Mouse (Mus musculus): ENCODE measurements at regions not wholly inside any gene's neighbourhood (a gene's known extent, or its start where the extent isn't known, plus 50 kb on each side); places are given as distances from the start of the nearest gene placed in this dataset.

DNA sequence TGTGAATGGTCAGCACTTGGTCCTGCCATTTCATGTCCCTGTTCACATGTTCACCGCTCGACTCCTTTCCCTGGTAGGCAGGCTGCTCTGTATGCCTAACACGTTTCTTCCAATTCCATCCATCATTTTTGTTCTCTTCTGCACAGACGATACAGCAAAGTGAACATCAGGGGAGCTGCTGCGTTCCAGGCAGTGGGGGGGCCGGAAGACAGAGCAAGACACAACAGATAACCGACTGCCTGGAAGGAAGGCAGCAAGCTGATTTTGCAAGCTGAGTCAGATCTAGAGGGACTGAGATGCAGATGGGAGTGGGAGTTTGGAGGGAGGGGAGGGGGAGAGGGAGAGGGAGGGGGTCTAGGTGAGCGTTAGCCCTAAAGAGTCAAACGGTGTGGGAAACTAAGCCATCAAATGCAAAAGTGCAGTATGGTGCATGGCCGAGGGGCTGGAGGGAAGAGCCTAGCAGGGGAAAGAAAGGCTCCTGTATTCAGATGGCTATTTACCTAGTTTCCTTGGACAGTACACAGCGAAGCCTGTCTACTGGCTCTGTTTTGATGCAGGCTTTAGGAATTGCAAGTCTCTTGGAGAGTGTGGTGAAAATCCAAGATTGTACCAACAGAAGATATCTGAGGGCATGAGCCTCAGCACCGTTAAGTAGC lies 112.9 kb upstream of the Cdkn3 start:
- H3K9ac ChIP-seq (replicated peaks; ENCODE audit: low read depth, low read length) = 0 out of 2 replicates have a peak overlapping the region, but pooled peaks have one; percentile 1
- peak; percentile 86 for ATAC-seq (ENCODE audit: low read depth)
- H3K9me3 ChIP-seq (ENCODE audit: control insufficient read depth, low read length) = no peaks in the 10 kb centered on the region
- H3K4me1 ChIP-seq (ENCODE audit: control insufficient read depth, insufficient read depth, low read length) = 0 out of 2 replicates have a peak, but pooled peaks cover 4% of the 10 kb centered on the region
- 53% methylated on average over 12 of the region's 12 CpGs for WGBS
- peak overlapping the region; percentile 56; the same call in 1 of the 2 replicates for H3K27ac ChIP-seq (ENCODE audit: low read depth, low read length)
- no peak overlapping the region for H3K4me3 ChIP-seq (ENCODE audit: low read depth, low read length)
- H3K4me2 ChIP-seq (ENCODE audit: low read depth, low read length) = no peak overlapping the region
- no peaks in the 10 kb centered on the region for H3K27me3 ChIP-seq (ENCODE audit: control insufficient read depth, insufficient read depth, low read length)
- H3K36me3 ChIP-seq (ENCODE audit: control insufficient read depth, insufficient read depth, low read length) = no peaks in the 10 kb centered on the region

DNA sequence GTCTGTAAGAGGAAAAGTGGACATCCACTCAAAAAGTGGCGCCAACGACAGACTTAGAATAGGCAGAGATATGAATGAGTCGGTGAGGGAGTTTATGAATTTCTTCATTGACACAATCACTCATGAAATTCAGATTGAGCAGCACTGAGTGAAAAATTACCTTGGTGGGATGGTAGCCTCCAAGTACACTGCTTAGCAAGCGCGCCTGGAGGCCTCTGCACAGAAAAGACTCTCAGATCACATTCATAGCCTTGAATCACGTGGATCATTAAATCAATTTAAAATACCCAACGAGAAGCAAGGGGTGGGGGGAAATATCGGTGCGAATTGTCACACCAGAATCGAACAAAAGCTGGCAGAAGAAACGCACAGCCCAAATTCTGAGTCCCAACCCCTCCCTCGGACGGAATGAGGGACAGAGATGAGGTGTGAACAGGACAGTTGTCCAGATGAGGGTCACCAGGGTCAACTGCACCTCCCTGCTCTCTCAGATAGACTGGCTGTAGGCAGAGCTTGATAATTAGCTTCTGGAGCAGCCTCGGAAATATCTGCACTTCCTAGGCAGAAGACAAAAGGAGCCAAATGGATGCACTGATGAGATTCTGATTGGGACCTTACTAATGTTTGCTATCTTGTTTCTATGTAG lies 113.5 kb upstream of the Cdkn3 start:
- H3K9ac ChIP-seq (replicated peaks; ENCODE audit: low read depth, low read length) = 0 out of 2 replicates have a peak overlapping the region, but pooled peaks have one; percentile 16
- H3K9me3 ChIP-seq (ENCODE audit: control insufficient read depth, low read length) = no peaks in the 10 kb centered on the region
- H3K4me2 ChIP-seq (ENCODE audit: low read depth, low read length) = no peak overlapping the region
- H3K36me3 ChIP-seq (ENCODE audit: control insufficient read depth, insufficient read depth, low read length) = no peaks in the 10 kb centered on the region
- WGBS = 40% methylated on average over 14 of the region's 14 CpGs
- no peak overlapping the region for H3K4me3 ChIP-seq (ENCODE audit: low read depth, low read length)
- 0 out of 2 replicates have a peak, but pooled peaks cover 4% of the 10 kb centered on the region for H3K4me1 ChIP-seq (ENCODE audit: control insufficient read depth, insufficient read depth, low read length)
- no peak overlapping the region; the same call in 1 of the 2 replicates for H3K27ac ChIP-seq (ENCODE audit: low read depth, low read length)
- H3K27me3 ChIP-seq (ENCODE audit: control insufficient read depth, insufficient read depth, low read length) = no peaks in the 10 kb centered on the region
- ATAC-seq (ENCODE audit: low read depth) = peak; percentile 29; the same call in 1 of the 2 replicates

DNA sequence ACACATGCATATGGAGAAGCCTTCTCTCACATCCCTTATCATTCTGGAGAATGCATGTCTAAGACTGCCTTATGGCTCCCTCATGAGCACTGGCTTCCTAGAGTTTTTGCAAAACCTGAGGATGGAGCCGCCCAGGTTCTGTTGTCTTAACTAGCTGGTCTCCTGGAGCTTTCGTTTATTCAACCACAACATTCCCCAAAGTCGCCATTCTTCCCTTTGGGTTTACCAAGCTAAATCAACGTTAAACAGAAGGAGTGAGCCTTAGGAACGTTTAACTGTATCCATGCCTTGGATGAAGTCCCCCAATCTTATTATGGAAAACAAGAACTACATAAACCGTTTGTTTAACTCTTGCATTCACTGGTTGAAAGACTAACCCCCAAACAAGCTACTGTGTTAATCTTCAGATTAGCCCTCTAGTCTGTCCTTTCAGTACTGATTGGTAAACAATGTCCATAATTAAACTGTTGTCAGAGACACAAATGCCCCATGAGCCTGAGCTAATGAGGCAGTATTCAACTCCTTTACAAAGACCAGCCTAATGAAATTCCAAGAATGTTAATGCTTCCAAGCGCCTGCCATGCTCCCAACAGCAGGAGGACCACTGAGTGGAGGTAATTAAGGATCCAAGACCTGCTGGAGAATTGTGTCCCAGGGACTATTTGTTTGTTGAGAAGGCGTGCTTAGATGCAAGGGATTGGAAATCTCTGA lies 121.1 kb upstream of the Cdkn3 start:
- no peak for ATAC-seq (ENCODE audit: low read depth)
- no peak overlapping the region for H3K27ac ChIP-seq (ENCODE audit: low read depth, low read length)
- H3K9ac ChIP-seq (replicated peaks; ENCODE audit: low read depth, low read length) = no peak overlapping the region
- no peak overlapping the region for H3K4me3 ChIP-seq (ENCODE audit: low read depth, low read length)
- 17% methylated on average over 8 of the region's 8 CpGs for WGBS
- no peak overlapping the region for H3K4me2 ChIP-seq (ENCODE audit: low read depth, low read length)
- no peaks in the 10 kb centered on the region for H3K9me3 ChIP-seq (ENCODE audit: control insufficient read depth, low read length)
- H3K27me3 ChIP-seq (ENCODE audit: control insufficient read depth, insufficient read depth, low read length) = no peaks in the 10 kb centered on the region
- no peaks in the 10 kb centered on the region for H3K4me1 ChIP-seq (ENCODE audit: control insufficient read depth, insufficient read depth, low read length)
- no peaks in the 10 kb centered on the region for H3K36me3 ChIP-seq (ENCODE audit: control insufficient read depth, insufficient read depth, low read length)

DNA sequence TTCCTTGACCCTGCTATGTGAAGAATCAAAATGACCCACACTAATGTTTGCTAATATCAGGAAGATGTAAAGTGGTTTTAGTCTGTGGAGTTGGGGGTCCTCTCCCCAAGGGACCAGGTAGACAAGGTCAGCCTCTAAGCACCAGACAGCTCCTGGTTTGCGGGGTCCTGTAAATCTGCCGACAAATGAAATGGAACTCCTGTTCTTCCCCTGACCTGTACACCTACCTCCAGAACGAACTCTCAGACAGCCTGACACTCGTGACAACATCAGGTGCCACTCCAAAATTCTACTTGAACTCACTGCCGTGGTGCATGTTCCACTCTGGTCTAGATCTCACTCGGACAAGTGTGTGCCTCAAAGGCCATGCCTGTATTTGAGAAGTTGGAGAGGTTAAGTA lies 121.8 kb upstream of the Cdkn3 start:
- Histone ChIP-seq H3K27ac (ENCODE audit: low read depth, low read length) (no peak overlapping the region), H3K9ac (replicated peaks; ENCODE audit: low read depth, low read length) (no peak overlapping the region), H3K4me2 (ENCODE audit: low read depth, low read length) (no peak overlapping the region), H3K4me3 (ENCODE audit: low read depth, low read length) (no peak overlapping the region), H3K9me3 (ENCODE audit: control insufficient read depth, low read length) (no peaks in the 10 kb centered on the region), H3K36me3 (ENCODE audit: control insufficient read depth, insufficient read depth, low read length) (no peaks in the 10 kb centered on the region), H3K27me3 (ENCODE audit: control insufficient read depth, insufficient read depth, low read length) (no peaks in the 10 kb centered on the region), H3K4me1 (ENCODE audit: control insufficient read depth, insufficient read depth, low read length) (no peaks in the 10 kb centered on the region)
- WGBS = 88% methylated on average over 6 of the region's 6 CpGs
- no peak for ATAC-seq (ENCODE audit: low read depth)

DNA sequence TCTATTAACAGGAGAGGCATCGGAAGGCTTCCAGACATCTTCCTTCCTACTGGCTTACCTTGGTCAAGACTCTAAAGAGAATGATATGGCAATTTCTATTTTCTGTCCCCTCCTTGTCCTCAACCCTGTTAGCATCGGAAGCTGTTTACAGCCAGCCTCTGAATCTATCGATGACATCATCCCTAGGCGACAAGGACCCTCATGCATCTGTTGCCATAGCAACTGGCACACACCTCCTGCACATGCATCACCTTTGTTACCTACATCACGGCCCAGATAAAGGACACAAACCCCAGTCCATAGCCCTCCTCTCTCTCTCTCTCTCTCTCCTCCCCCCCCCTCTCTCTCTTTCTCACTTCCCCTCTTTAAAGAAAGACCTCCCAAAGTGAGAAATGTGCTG lies 123.1 kb upstream of the Cdkn3 start:
- Histone ChIP-seq H3K36me3 (ENCODE audit: control insufficient read depth, insufficient read depth, low read length) (no peaks in the 10 kb centered on the region), H3K27ac (ENCODE audit: low read depth, low read length) (no peak overlapping the region), H3K4me3 (ENCODE audit: low read depth, low read length) (no peak overlapping the region), H3K9ac (replicated peaks; ENCODE audit: low read depth, low read length) (no peak overlapping the region), H3K9me3 (ENCODE audit: control insufficient read depth, low read length) (no peaks in the 10 kb centered on the region), H3K4me1 (ENCODE audit: control insufficient read depth, insufficient read depth, low read length) (no peaks in the 10 kb centered on the region), H3K4me2 (ENCODE audit: low read depth, low read length) (no peak overlapping the region), H3K27me3 (ENCODE audit: control insufficient read depth, insufficient read depth, low read length) (no peaks in the 10 kb centered on the region)
- WGBS = 65% methylated on average over 5 of the region's 5 CpGs
- ATAC-seq (ENCODE audit: low read depth) = peak; percentile 54; the same call in 1 of the 2 replicates

DNA sequence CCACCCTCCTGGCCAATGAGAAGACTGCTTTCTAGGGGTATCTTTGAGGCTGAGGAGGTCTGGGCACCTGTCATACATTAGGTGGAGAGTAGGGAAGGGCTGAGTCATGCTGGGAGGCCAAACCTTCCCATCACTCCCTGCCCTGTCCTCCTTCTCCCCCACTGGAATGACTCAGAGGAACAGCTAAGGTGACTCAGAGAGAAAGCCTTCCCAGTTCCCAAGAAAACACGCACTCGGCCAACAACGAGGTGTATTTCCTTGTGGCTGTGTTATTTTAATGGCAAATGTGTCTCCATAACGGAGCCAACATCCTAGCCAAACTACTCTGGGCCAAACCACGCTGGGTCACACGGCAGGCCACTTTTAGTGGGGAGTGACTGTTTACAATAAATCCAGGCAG lies 124.0 kb upstream of the Cdkn3 start:
- no peaks in the 10 kb centered on the region for H3K36me3 ChIP-seq (ENCODE audit: control insufficient read depth, insufficient read depth, low read length)
- H3K27ac ChIP-seq (ENCODE audit: low read depth, low read length) = no peak overlapping the region
- no peaks in the 10 kb centered on the region for H3K27me3 ChIP-seq (ENCODE audit: control insufficient read depth, insufficient read depth, low read length)
- no peak overlapping the region for H3K4me2 ChIP-seq (ENCODE audit: low read depth, low read length)
- WGBS = 87% methylated on average over 6 of the region's 6 CpGs
- no peaks in the 10 kb centered on the region for H3K4me1 ChIP-seq (ENCODE audit: control insufficient read depth, insufficient read depth, low read length)
- H3K9me3 ChIP-seq (ENCODE audit: control insufficient read depth, low read length) = no peaks in the 10 kb centered on the region
- H3K4me3 ChIP-seq (ENCODE audit: low read depth, low read length) = no peak overlapping the region
- H3K9ac ChIP-seq (replicated peaks; ENCODE audit: low read depth, low read length) = no peak overlapping the region
- ATAC-seq (ENCODE audit: low read depth) = no peak

DNA sequence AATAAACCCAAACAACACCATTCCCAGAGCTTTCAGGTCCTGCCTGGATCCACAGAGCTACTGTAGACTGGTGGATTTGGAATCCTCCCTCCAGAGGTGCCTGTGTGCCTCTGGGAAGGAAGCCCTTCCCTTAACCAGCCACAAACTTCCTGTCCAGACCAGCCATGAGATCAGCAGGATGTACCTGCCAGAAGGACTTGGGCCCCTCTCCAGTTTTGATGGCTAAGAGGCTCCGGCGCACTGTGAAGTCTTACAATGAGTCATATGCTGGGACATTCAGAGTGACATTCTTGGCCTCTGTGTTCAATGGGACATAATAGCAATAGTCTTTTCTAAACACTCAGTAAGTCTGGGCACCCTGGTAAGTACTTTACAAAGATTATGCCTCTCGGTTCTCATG lies 125.0 kb upstream of the Cdkn3 start:
- no peak overlapping the region for H3K27ac ChIP-seq (ENCODE audit: low read depth, low read length)
- ATAC-seq (ENCODE audit: low read depth) = no peak
- no peak overlapping the region for H3K4me2 ChIP-seq (ENCODE audit: low read depth, low read length)
- H3K27me3 ChIP-seq (ENCODE audit: control insufficient read depth, insufficient read depth, low read length) = no peaks in the 10 kb centered on the region
- no peaks in the 10 kb centered on the region for H3K9me3 ChIP-seq (ENCODE audit: control insufficient read depth, low read length)
- 91% methylated on average over 3 of the region's 3 CpGs for WGBS
- no peaks in the 10 kb centered on the region for H3K4me1 ChIP-seq (ENCODE audit: control insufficient read depth, insufficient read depth, low read length)
- no peaks in the 10 kb centered on the region for H3K36me3 ChIP-seq (ENCODE audit: control insufficient read depth, insufficient read depth, low read length)
- H3K4me3 ChIP-seq (ENCODE audit: low read depth, low read length) = no peak overlapping the region
- H3K9ac ChIP-seq (replicated peaks; ENCODE audit: low read depth, low read length) = no peak overlapping the region

DNA sequence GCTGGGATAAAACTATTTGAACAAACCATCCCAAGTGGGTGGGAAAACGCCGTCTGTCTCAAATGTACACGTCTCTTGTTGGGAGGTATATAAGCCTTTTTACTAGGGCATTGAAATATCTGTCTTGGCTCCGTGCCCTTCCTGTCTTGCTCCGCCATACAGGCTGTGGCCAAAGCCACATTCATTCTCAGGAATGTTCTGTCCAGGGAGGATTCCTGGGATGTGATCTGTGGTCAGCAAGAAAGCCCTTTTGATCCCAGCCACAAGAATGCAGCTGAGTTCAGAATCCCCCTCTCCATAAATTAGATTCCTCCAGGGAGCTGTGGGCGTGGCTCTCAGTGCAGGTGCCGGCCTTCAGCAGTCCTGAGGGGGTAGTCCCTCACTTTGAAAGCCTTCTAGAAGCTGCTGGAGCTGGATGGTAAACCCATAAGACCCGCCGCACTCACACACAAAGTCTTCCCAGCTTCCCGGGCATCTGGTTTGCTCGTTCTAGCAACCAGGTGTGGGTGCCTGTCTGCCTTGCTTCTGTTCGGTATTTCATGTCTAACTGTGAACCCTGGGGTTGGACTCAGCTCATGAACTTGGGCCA lies 125.6 kb upstream of the Cdkn3 start:
- no peaks in the 10 kb centered on the region for H3K9me3 ChIP-seq (ENCODE audit: control insufficient read depth, low read length)
- H3K27ac ChIP-seq (ENCODE audit: low read depth, low read length) = no peak overlapping the region
- no peak overlapping the region for H3K4me2 ChIP-seq (ENCODE audit: low read depth, low read length)
- no peak overlapping the region for H3K4me3 ChIP-seq (ENCODE audit: low read depth, low read length)
- WGBS = 61% methylated on average over 12 of the region's 12 CpGs
- ATAC-seq (ENCODE audit: low read depth) = no peak
- no peak overlapping the region for H3K9ac ChIP-seq (replicated peaks; ENCODE audit: low read depth, low read length)
- H3K36me3 ChIP-seq (ENCODE audit: control insufficient read depth, insufficient read depth, low read length) = no peaks in the 10 kb centered on the region
- H3K4me1 ChIP-seq (ENCODE audit: control insufficient read depth, insufficient read depth, low read length) = no peaks in the 10 kb centered on the region
- no peaks in the 10 kb centered on the region for H3K27me3 ChIP-seq (ENCODE audit: control insufficient read depth, insufficient read depth, low read length)

DNA sequence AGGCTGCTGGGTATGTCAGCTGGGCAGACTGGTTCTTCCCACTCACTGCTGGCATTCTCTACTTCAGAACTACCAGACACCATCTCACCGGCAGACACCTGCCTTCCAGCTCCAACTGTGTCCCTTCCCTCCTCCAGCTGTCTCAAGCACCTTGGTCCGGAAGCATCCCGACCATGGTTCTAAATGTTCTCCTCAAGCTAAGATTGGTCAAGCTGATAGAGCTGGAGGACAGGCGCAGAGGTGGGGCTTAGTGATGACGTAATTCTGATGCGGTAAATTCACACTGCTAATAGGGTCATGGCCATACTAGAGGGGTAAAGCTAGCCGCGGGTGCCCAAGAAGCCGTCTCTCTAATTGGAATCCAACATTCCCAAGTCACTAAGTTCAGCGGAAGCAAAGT lies 126.1 kb upstream of the Cdkn3 start:
- Histone ChIP-seq H3K9me3 (ENCODE audit: control insufficient read depth, low read length) (no peaks in the 10 kb centered on the region), H3K36me3 (ENCODE audit: control insufficient read depth, insufficient read depth, low read length) (no peaks in the 10 kb centered on the region), H3K4me1 (ENCODE audit: control insufficient read depth, insufficient read depth, low read length) (no peaks in the 10 kb centered on the region), H3K27ac (ENCODE audit: low read depth, low read length) (no peak overlapping the region), H3K4me3 (ENCODE audit: low read depth, low read length) (no peak overlapping the region), H3K9ac (replicated peaks; ENCODE audit: low read depth, low read length) (no peak overlapping the region), H3K27me3 (ENCODE audit: control insufficient read depth, insufficient read depth, low read length) (no peaks in the 10 kb centered on the region), H3K4me2 (ENCODE audit: low read depth, low read length) (no peak overlapping the region)
- WGBS = 91% methylated on average over 10 of the region's 10 CpGs
- no peak for ATAC-seq (ENCODE audit: low read depth)

All from neural tube, embryonic 14.5 days (tissue).